ENCODE assay signal across 26 mouse cellular contexts in the genomic region with DNA sequence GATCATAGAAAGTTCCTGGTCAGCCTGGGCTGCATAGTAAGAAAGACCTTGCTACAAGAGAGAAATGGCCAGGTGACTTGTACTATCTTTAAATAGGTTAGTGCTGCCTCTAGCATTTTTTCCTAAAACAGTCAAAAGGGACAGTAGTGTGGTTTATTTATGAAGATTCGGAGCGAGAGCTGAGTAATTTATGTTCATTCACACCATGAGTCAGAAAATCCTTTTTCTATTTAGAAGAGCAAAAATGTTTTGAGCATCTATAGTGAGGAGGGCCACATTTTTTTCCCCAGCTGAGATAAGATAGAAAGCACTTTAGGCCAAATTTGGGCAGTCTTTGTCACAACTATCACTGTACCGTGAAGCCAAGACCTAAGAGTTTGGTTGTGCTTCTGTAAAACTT.
"Had no signal": no experiment of that assay in that cellular context is flagged by ENCODE, and none has a peak within 500 bp of the region (broad histone marks: within the 10 kb centered on the region; RNA-seq: fewer than 3 reads in every experiment).

No protein-coding gene starts in this region.

- H3K27me3 ChIP-seq: embryonic facial prominence, embryonic 12.5 days; embryonic facial prominence, embryonic 13.5 days; embryonic facial prominence, embryonic 15.5 days; forebrain, embryonic 12.5 days; forebrain, embryonic 13.5 days; forebrain, embryonic 15.5 days had no signal

- H3K4me1 ChIP-seq: embryonic facial prominence, embryonic 10.5 days; embryonic facial prominence, embryonic 12.5 days; embryonic facial prominence, embryonic 13.5 days; embryonic facial prominence, embryonic 15.5 days; forebrain, embryonic 10.5 days; forebrain, embryonic 12.5 days; forebrain, embryonic 13.5 days; forebrain, embryonic 15.5 days had no signal

- H3K9ac ChIP-seq: embryonic facial prominence, embryonic 12.5 days; embryonic facial prominence, embryonic 13.5 days; embryonic facial prominence, embryonic 15.5 days; forebrain, embryonic 12.5 days; forebrain, embryonic 13.5 days; forebrain, embryonic 15.5 days; forebrain, postnatal 0 days had no signal

- ATAC-seq: forebrain, embryonic 13.5 days; forebrain, embryonic 14.5 days; forebrain, embryonic 15.5 days; forebrain, embryonic 16.5 days; forebrain, postnatal 0 days had no signal

- H3K27ac ChIP-seq: embryonic facial prominence, embryonic 10.5 days; embryonic facial prominence, embryonic 12.5 days; embryonic facial prominence, embryonic 13.5 days; embryonic facial prominence, embryonic 15.5 days; forebrain, embryonic 10.5 days; forebrain, embryonic 12.5 days; forebrain, embryonic 13.5 days; forebrain, embryonic 15.5 days; gastrocnemius, adult 2 months; heart, adult 2 months had no signal

- H3K36me3 ChIP-seq: embryonic facial prominence, embryonic 10.5 days; embryonic facial prominence, embryonic 12.5 days; embryonic facial prominence, embryonic 13.5 days; embryonic facial prominence, embryonic 15.5 days; forebrain, embryonic 10.5 days; forebrain, embryonic 12.5 days; forebrain, embryonic 15.5 days had no signal

- H3K4me3 ChIP-seq: embryonic facial prominence, embryonic 10.5 days; embryonic facial prominence, embryonic 12.5 days; embryonic facial prominence, embryonic 13.5 days; embryonic facial prominence, embryonic 15.5 days; erythroblast, embryonic 14.5 days; forebrain, embryonic 10.5 days; forebrain, embryonic 12.5 days; forebrain, embryonic 13.5 days; forebrain, embryonic 15.5 days; gastrocnemius, adult 2 months; heart, adult 2 months had no signal

- H3K4me2 ChIP-seq: embryonic facial prominence, embryonic 12.5 days; embryonic facial prominence, embryonic 13.5 days; embryonic facial prominence, embryonic 15.5 days; forebrain, embryonic 12.5 days; forebrain, embryonic 13.5 days; forebrain, embryonic 15.5 days had no signal

- DNase-seq: cerebellum, adult 9-11 months; cerebellum, postnatal 10 days; cerebellum, postnatal 14 days; cerebellum, postnatal 25 days; cerebellum, postnatal 36 days; embryo, embryonic 11 days; forebrain, postnatal 0 days; gastrocnemius, adult 2 months; gastrocnemius, postnatal 10 days; gastrocnemius, postnatal 14 days; gastrocnemius, postnatal 25 days; gastrocnemius, postnatal 36 days; heart, adult 11 months; heart, adult 18-20 months; heart, adult 2 months had no signal

- H3K9me3 ChIP-seq: embryonic facial prominence, embryonic 10.5 days; embryonic facial prominence, embryonic 12.5 days; embryonic facial prominence, embryonic 13.5 days; embryonic facial prominence, embryonic 15.5 days; forebrain, embryonic 12.5 days; forebrain, embryonic 15.5 days had no signal
